Mouse (Mus musculus): ENCODE measurements around the gene Ngly1. TPM values are rescaled to one million over a fixed set of nuclear protein-coding genes. Genes with fewer than 3 reads are reported as not detected.
"Not testable (repeated sequence)": the region's sequence is repeated elsewhere in the genome, so short reads cannot be mapped to it uniquely, and the experiment has no call there.

Ngly1 gene
- polyA plus RNA-seq, 1 experiment from 2014 or later = 18.0 TPM

- 93% methylated on average over 3 of the region's 3 CpGs for WGBS
- DNase-seq (ENCODE audit: extremely low spot score, low spot score) = no peak
- H3K9me3 ChIP-seq = no peaks in the 10 kb centered on the region
- H3K4me3 ChIP-seq = no peak overlapping the region
- H3K27ac ChIP-seq = no peak overlapping the region
- H3K4me1 ChIP-seq = no peaks in the 10 kb centered on the region
- no peaks in the 10 kb centered on the region for H3K27me3 ChIP-seq (ENCODE audit: poor library complexity, severe bottlenecking)
- no peaks in the 10 kb centered on the region for H3K36me3 ChIP-seq (replicated peaks)
Observed at GRCm38 (mm10) chr14:16273677-16274076, 24.6 kb downstream of the Ngly1 start.

GRCm38 (mm10) chr14:16279196-16279595 is 30.1 kb downstream of the Ngly1 start:
- H3K27me3 ChIP-seq (ENCODE audit: poor library complexity, severe bottlenecking) = no peaks in the 10 kb centered on the region
- 87% methylated on average over 4 of the region's 4 CpGs for WGBS
- no peak overlapping the region for H3K27ac ChIP-seq
- no peaks in the 10 kb centered on the region for H3K36me3 ChIP-seq (replicated peaks)
- H3K4me1 ChIP-seq = no peaks in the 10 kb centered on the region
- no peaks in the 10 kb centered on the region for H3K9me3 ChIP-seq
- no peak for DNase-seq (ENCODE audit: extremely low spot score, low spot score)
- H3K4me3 ChIP-seq = no peak overlapping the region

- no peak for DNase-seq (ENCODE audit: extremely low spot score, low spot score)
- H3K4me1 ChIP-seq = no peaks in the 10 kb centered on the region
- 86% methylated on average over 4 of the region's 4 CpGs for whole genome bisulfite sequencing
- H3K4me3 ChIP-seq = no peak overlapping the region
- no peak overlapping the region for H3K27ac ChIP-seq
- H3K36me3 ChIP-seq (replicated peaks) = no peaks in the 10 kb centered on the region
- no peaks in the 10 kb centered on the region for H3K27me3 ChIP-seq (ENCODE audit: poor library complexity, severe bottlenecking)
- no peaks in the 10 kb centered on the region for H3K9me3 ChIP-seq
Observed at GRCm38 (mm10) chr14:16283966-16284365, 34.9 kb downstream of the Ngly1 start.

- no peak for DNase-seq (ENCODE audit: extremely low spot score, low spot score)
- Histone ChIP-seq H3K27me3 (ENCODE audit: poor library complexity, severe bottlenecking) (no peaks in the 10 kb centered on the region), H3K4me3 (no peak overlapping the region), H3K9me3 (no peaks in the 10 kb centered on the region), H3K4me1 (no peaks in the 10 kb centered on the region), H3K36me3 (replicated peaks) (no peaks in the 10 kb centered on the region), H3K27ac (no peak overlapping the region)
- WGBS = 34% methylated on average over 1 of the region's 1 CpGs
Observed at GRCm38 (mm10) chr14:16292371-16292770, 43.3 kb downstream of the Ngly1 start.

GRCm38 (mm10) chr14:16293015-16293414 is 43.9 kb downstream of the Ngly1 start:
- Histone ChIP-seq H3K27me3 (ENCODE audit: poor library complexity, severe bottlenecking) (no peaks in the 10 kb centered on the region), H3K27ac (no peak overlapping the region), H3K4me1 (no peaks in the 10 kb centered on the region), H3K36me3 (replicated peaks) (no peaks in the 10 kb centered on the region), H3K9me3 (no peaks in the 10 kb centered on the region), H3K4me3 (no peak overlapping the region)
- DNase-seq (ENCODE audit: extremely low spot score, low spot score) = no peak

GRCm38 (mm10) chr14:16293921-16294320 is 44.8 kb downstream of the Ngly1 start:
- no peak overlapping the region for H3K4me3 ChIP-seq
- no peaks in the 10 kb centered on the region for H3K36me3 ChIP-seq (replicated peaks)
- no peaks in the 10 kb centered on the region for H3K27me3 ChIP-seq (ENCODE audit: poor library complexity, severe bottlenecking)
- H3K9me3 ChIP-seq = no peaks in the 10 kb centered on the region
- WGBS = 91% methylated on average over 1 of the region's 1 CpGs
- DNase-seq (ENCODE audit: extremely low spot score, low spot score) = no peak
- no peaks in the 10 kb centered on the region for H3K4me1 ChIP-seq
- no peak overlapping the region for H3K27ac ChIP-seq

GRCm38 (mm10) chr14:16296816-16297468 is 47.9 kb downstream of the Ngly1 start:
- no peaks in the 10 kb centered on the region for H3K9me3 ChIP-seq
- H3K36me3 ChIP-seq (replicated peaks) = no peaks in the 10 kb centered on the region; the same call in 1 of the 2 replicates
- H3K4me1 ChIP-seq = no peaks in the 10 kb centered on the region
- no peaks in the 10 kb centered on the region for H3K27me3 ChIP-seq (ENCODE audit: poor library complexity, severe bottlenecking)
- no peak for DNase-seq (ENCODE audit: extremely low spot score, low spot score)
- no peak overlapping the region for H3K27ac ChIP-seq
- WGBS = 76% methylated on average over 2 of the region's 2 CpGs
- H3K4me3 ChIP-seq = no peak overlapping the region

GRCm38 (mm10) chr14:16301735-16302134 is 52.7 kb downstream of the Ngly1 start:
- no peaks in the 10 kb centered on the region for H3K4me1 ChIP-seq
- no peak for DNase-seq (ENCODE audit: extremely low spot score, low spot score)
- H3K4me3 ChIP-seq = no peak overlapping the region
- H3K27ac ChIP-seq = no peak overlapping the region
- no peaks in the 10 kb centered on the region for H3K27me3 ChIP-seq (ENCODE audit: poor library complexity, severe bottlenecking)
- WGBS = 93% methylated on average over 5 of the region's 5 CpGs
- H3K36me3 ChIP-seq (replicated peaks) = no peaks in the 10 kb centered on the region; the same call in 1 of the 2 replicates
- no peaks in the 10 kb centered on the region for H3K9me3 ChIP-seq

- Histone ChIP-seq H3K36me3 (replicated peaks) (no peaks in the 10 kb centered on the region; the same call in 1 of the 2 replicates), H3K9me3 (no peaks in the 10 kb centered on the region), H3K27ac (no peak overlapping the region), H3K4me1 (no peaks in the 10 kb centered on the region), H3K27me3 (ENCODE audit: poor library complexity, severe bottlenecking) (no peaks in the 10 kb centered on the region), H3K4me3 (no peak overlapping the region)
- WGBS = 47% methylated on average over 1 of the region's 1 CpGs
- DNase-seq (ENCODE audit: extremely low spot score, low spot score) = no peak
Observed at GRCm38 (mm10) chr14:16302688-16303087, 53.6 kb downstream of the Ngly1 start.

GRCm38 (mm10) chr14:16310791-16311190 is 61.7 kb downstream of the Ngly1 start:
- H3K4me1 ChIP-seq = no peaks in the 10 kb centered on the region
- no peaks in the 10 kb centered on the region for H3K9me3 ChIP-seq
- no peak overlapping the region for H3K27ac ChIP-seq
- no peaks in the 10 kb centered on the region for H3K27me3 ChIP-seq (ENCODE audit: poor library complexity, severe bottlenecking)
- WGBS = 70% methylated on average over 6 of the region's 6 CpGs
- H3K4me3 ChIP-seq = no peak overlapping the region
- no peaks in the 10 kb centered on the region for H3K36me3 ChIP-seq (replicated peaks)
- no peak for DNase-seq (ENCODE audit: extremely low spot score, low spot score)

- H3K4me1 ChIP-seq = no peaks in the 10 kb centered on the region
- no peak for DNase-seq (ENCODE audit: extremely low spot score, low spot score)
Observed at GRCm38 (mm10) chr14:16312599-16312998, 63.5 kb downstream of the Ngly1 start.

GRCm38 (mm10) chr14:16313073-16313472 is 64.0 kb downstream of the Ngly1 start:
- not testable (repeated sequence) for H3K27ac ChIP-seq; H3K36me3 ChIP-seq (replicated peaks); H3K4me3 ChIP-seq; DNase-seq (ENCODE audit: extremely low spot score, low spot score); H3K4me1 ChIP-seq; H3K27me3 ChIP-seq (ENCODE audit: poor library complexity, severe bottlenecking); H3K9me3 ChIP-seq
- 75% methylated on average over 2 of the region's 2 CpGs for WGBS

More at GRCm38 (mm10) chr14:16312599-16312998, 63.5 kb downstream of the Ngly1 start:
- Histone ChIP-seq H3K27ac (no peak overlapping the region), H3K9me3 (no peaks in the 10 kb centered on the region), H3K36me3 (replicated peaks) (no peaks in the 10 kb centered on the region), H3K27me3 (ENCODE audit: poor library complexity, severe bottlenecking) (no peaks in the 10 kb centered on the region), H3K4me3 (no peak overlapping the region)
- WGBS = 83% methylated on average over 1 of the region's 1 CpGs

- no peak overlapping the region for H3K4me3 ChIP-seq
- no peaks in the 10 kb centered on the region for H3K36me3 ChIP-seq (replicated peaks)
- no peak for DNase-seq (ENCODE audit: extremely low spot score, low spot score)
- H3K4me1 ChIP-seq = no peaks in the 10 kb centered on the region
- WGBS = 79% methylated on average over 7 of the region's 7 CpGs
- no peak overlapping the region for H3K27ac ChIP-seq
- H3K9me3 ChIP-seq = no peaks in the 10 kb centered on the region
- no peaks in the 10 kb centered on the region for H3K27me3 ChIP-seq (ENCODE audit: poor library complexity, severe bottlenecking)
Observed at GRCm38 (mm10) chr14:16313936-16314521, 64.9 kb downstream of the Ngly1 start.

All from forebrain, embryonic 10.5 days (tissue).